Comparison of ENCODE assay signal across 18 mouse cellular contexts in the genomic region with DNA sequence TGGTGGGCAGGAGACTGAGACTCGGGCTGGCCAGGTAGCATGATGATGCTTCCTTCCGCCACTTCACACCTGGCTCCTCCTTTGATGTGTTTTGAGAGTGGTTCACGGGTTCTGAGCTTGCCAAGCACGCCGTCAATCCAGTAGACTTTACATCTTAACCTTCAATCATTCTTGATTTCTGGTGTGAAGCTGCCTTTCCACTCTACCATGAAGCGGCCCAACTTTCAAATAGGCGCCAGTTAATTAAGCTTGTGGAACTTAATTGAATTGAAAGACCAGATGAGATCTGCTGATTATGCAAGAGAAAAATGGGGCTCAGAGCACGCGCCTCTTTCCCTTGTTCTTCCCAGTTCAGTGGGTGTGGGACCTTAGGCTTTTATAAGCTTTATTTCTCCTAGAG.
"Had no signal": no experiment of that assay in that cellular context is flagged by ENCODE, and none has a peak within 500 bp of the region (broad histone marks: within the 10 kb centered on the region; RNA-seq: fewer than 3 reads in every experiment).

No protein-coding gene starts in this region.

- H3K27me3 ChIP-seq: liver, embryonic 13.5 days; midbrain, embryonic 12.5 days had no signal

- H3K27ac ChIP-seq: kidney, postnatal 0 days; left cerebral cortex, adult 2 months; liver, embryonic 13.5 days; midbrain, embryonic 12.5 days; stomach, postnatal 0 days had no signal

- H3K9ac ChIP-seq: liver, embryonic 13.5 days; midbrain, embryonic 12.5 days had no signal

- H3K9me3 ChIP-seq: liver, embryonic 13.5 days; midbrain, embryonic 12.5 days had no signal

- H3K4me1 ChIP-seq: liver, embryonic 13.5 days; midbrain, embryonic 12.5 days had no signal

- H3K4me3 ChIP-seq: left cerebral cortex, adult 2 months; liver, embryonic 13.5 days; midbrain, embryonic 12.5 days; myocyte had no signal

- DNase-seq: kidney, adult 18-20 months; layer of hippocampus, postnatal 36 days; liver, embryonic 13.5 days; lung, adult 2 months; lung, postnatal 14 days; lung, postnatal 4 days; right cerebral cortex, adult 18-20 months; right cerebral cortex, postnatal 14 days; right cerebral cortex, postnatal 4 days; thymus, adult 2 months; thymus, postnatal 14 days; thymus, postnatal 4 days had no signal

- H3K4me2 ChIP-seq: liver, embryonic 13.5 days; midbrain, embryonic 12.5 days had no signal

- ATAC-seq: midbrain, embryonic 16.5 days had no signal

- H3K36me3 ChIP-seq: liver, embryonic 13.5 days; midbrain, embryonic 12.5 days had no signal
